Comparison of ENCODE assay signal across 8 mouse cellular contexts in genomic region chr8:104591133-104591834, GRCm38 (mm10). TPM values are rescaled to one million over a fixed set of nuclear protein-coding genes. Genes with fewer than 3 reads are reported as not detected.
DNase-seq lines count a peak whose midpoint lies in the region; ATAC-seq lines count a peak whose summit lies in the region.

TSS of gene Pdp2 (plus strand) at chr8:104591451.

- ATAC-seq in hindbrain, embryonic 12.5 days (ENCODE audit: low FRiP score), result peak; percentile 98

- peak within 1 kb of the TSS; percentile 78; the same call in 1 of the 2 replicates for H3K27ac ChIP-seq in hindbrain, embryonic 12.5 days

- H3K27me3 ChIP-seq in hindbrain, embryonic 12.5 days, result no peaks in the 10 kb centered on the region

- H3K36me3 ChIP-seq in hindbrain, embryonic 12.5 days, result peaks cover 21% of the 10 kb centered on the region

- H3K9me3 ChIP-seq in hindbrain, embryonic 12.5 days (replicated peaks), result no peaks in the 10 kb centered on the region

- peaks cover 9% of the 10 kb centered on the region for H3K4me1 ChIP-seq in hindbrain, embryonic 12.5 days

- peak within 1 kb of the TSS; percentile 80 for H3K9ac ChIP-seq in hindbrain, embryonic 12.5 days

- peak within 1 kb of the TSS; percentile 79 for H3K4me2 ChIP-seq in hindbrain, embryonic 12.5 days (replicated peaks)

- DNase-seq in NIH3T3 (ENCODE audit: low read depth), result peak; percentile 97
- DNase-seq in cerebellum, postnatal 10 days, result peak; percentile 97
- DNase-seq in frontal cortex, postnatal 10 days (ENCODE audit: low spot score in 2 of 2), result peak; percentile 82 to 89
- peak; percentile 93 to 97 for DNase-seq in layer of hippocampus, postnatal 14 days (ENCODE audit: low spot score in 2 of 2)
- peak; percentile 91 for DNase-seq in lung, postnatal 14 days
- peak; percentile 92 for DNase-seq in retina, adult 2 months (ENCODE audit: low read depth, low spot score)
- DNase-seq in thymus, postnatal 36 days, result peak; percentile 91 to 92

- WGBS in hindbrain, embryonic 12.5 days, result 1% methylated on average over 44 of the region's 44 CpGs

- peak within 1 kb of the TSS; percentile 58 for H3K4me3 ChIP-seq in hindbrain, embryonic 12.5 days

RNA-seq across cellular contexts. Expression of gene Pdp2, which starts in this region (rescaled TPM):
- 13.7 and 14.9 TPM in 2 replicates for polyA plus RNA-seq in hindbrain, embryonic 12.5 days (2016; fragmentation: Nextera tagmentation; extraction: Ambion mirVana)
- total RNA-seq in layer of hippocampus, postnatal 14 days (2021), result 1 to 10 TPM; 8.4 to 9.3 TPM

Comparison
In these comparisons a context has a peak if more than half of its experiments do, and no peak if none do; other contexts are left out.
1. Peak in every context shown above with its lines: DNase-seq, ATAC-seq, H3K4me3 ChIP-seq and H3K27ac ChIP-seq.